Mouse (Mus musculus) layer of hippocampus, postnatal 10 days (tissue): Measurements from ENCODE around the gene Gm44503. TPM values are rescaled to one million over a fixed set of nuclear protein-coding genes. Genes with fewer than 3 reads are reported as not detected.

ENCODE experiments used
- DNase-seq, 2 experiments: peaks; one replicate each; pipeline ENCODE4 v3.0.0; 2021; ENCODE audit warnings: low spot score in 2 of 2
- total RNA-seq, 2 experiments: library from RNA; stranded (reverse); gene quantifications; 2 replicates each; pipeline ENCODE4 v1.2.3; 2021

Gm44503 gene
- total RNA-seq, 2 experiments from 2014 or later = not detected

DNA sequence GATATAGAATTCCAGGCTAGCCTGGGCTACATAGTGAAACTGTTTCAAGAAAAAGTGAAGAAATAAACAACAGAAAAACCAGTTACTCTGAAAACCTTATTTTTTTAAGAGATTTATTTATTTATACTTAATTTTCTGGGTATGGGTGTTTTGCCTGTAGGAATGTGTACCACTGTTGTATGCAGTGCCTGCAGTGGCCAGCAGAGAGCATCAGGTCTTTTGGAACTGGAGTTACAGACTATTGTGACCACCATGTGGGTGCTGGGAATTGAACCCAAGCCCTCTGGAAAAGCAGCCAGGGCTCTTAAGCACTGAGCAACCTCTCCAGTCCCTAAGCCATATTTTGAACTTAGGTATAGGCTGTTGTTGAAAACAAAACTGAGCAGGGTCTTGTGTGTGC lies 14.3 kb downstream of the Gm44503 start:
- DNase-seq = no peak

DNA sequence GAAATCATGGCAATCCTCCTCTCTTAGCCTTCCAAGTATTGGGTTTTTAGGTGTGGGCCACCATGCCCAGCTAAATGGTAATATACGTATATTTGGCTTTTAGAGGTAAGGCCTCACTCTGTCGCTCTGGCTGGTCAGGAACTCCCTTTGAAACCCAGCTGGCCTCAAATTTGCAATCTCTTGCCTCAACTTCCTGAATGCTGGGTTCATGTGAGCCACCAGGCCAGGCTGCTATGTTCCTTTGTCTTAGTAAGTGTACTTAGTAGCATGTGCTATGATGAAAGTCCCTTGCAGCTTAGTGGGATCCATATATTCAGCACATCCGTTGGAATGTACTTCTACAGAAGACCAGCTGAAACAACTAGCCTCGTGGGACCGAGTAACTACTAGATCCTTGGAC lies 16.1 kb downstream of the Gm44503 start:
- DNase-seq = no peak

GRCm38 (mm10) chr9:72975242-72975641 lies 16.6 kb downstream of the Gm44503 start:
- no peak for DNase-seq

DNA sequence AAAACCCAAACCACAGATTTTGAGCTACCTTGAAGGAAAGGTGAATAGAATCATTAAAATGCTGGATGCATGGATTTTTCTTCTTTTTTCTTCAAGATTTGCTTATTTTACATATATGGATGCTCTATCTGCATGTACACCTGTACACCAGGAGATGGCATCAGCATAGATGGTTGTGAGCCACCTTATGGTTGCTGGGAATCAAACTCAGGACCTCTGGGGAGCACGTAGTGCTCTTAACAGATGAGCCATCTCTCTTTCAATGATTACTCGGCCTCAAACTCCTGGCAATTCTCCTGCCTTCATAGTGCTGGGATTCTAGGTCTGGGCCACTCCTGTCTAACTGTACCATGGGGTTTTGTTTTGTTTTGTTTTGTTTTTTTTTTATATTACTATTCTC lies 24.4 kb downstream of the Gm44503 start:
- DNase-seq = no peak

- DNase-seq = peak; percentile 94 to 96
These were observed 26.9 kb downstream of the Gm44503 start, which contains the start of the genes Ccpg1os and Ccpg1 for GRCm38 (mm10) chr9:72985250-72986220. Gene Ccpg1os (minus strand): TSS chr9:72985382. Gene Ccpg1 (plus strand): TSS chr9:72985429.

- no peak for DNase-seq
These were observed 29.1 kb downstream of the Gm44503 start for GRCm38 (mm10) chr9:72987703-72988102.

DNA sequence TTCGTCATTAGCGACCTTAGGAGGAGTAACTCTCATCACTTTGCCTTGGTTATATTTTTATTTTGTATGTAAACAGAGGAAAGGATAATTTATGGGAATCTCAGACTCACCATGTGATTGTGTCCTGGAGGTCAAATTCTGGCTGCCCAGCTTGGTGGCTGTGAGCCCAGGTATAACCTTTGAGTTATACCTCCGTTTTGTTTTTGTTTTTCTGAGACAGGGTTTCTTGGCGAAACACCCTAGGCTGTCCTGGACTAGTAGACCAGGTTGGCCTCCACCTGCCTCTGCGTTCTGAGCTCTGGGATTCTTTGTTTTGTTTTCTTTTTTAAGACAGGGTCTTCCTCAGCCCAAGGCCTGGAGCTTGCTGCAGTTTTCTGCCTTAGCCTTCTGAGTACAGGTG lies 30.1 kb downstream of the Gm44503 start:
- no peak for DNase-seq

DNA sequence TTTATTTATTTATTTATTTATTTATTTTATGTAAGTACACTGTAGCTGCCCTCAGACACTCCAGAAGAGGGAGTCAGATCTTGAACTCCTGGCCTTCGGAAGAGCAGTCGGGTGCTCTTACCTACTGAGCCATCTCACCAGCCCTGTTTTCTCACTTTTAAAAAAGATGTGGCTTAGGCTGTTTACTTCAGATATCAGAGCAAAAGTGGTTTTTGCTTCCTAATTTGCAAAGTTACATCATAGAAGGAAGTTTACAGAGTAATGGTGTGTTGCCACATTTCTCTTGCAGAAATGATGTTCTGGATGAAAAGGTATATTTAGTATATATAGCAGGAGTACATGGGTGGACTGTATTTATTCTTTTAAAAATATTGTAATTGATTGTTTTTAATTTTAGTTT lies 32.8 kb downstream of the Gm44503 start:
- no peak for DNase-seq

DNA sequence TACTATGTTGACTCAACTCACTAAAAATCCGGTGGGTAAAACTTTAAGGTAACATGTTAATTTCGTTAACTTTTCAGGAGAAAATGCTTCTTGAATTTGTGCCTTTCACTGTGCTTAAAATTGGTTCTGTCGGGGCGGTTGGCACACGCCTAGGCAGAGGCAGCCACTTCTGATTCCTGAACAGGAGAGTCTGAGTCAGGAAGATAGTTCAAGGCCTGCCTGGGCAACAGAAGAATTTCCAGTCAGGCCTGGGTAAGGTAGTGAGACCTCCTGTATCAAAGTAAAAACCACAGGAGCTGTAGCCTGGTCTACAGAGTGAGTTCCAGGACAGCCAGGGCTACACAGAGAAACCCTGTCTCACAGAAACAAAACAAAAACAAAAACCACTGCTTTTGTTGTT lies 33.9 kb downstream of the Gm44503 start:
- no peak for DNase-seq

DNA sequence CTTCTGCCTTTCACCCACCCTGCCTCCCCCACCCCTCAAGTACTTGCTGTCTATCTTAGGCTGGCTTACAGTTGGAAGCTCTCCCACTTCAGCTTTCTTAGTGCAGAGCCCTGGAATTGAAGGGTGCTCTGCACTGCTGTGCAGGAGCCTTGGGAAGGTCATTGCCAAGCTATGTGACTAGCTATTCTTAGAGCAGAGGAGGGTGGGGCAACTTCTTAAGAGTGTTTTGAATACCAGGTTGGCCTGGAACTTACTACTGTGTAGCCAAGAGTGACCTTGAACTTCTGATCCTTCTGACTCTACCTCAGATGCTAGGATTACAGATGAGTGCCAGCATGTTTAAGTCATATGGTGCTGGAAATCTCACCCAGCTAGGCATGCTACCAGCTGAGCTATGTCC lies 37.5 kb downstream of the Gm44503 start:
- DNase-seq = no peak

DNA sequence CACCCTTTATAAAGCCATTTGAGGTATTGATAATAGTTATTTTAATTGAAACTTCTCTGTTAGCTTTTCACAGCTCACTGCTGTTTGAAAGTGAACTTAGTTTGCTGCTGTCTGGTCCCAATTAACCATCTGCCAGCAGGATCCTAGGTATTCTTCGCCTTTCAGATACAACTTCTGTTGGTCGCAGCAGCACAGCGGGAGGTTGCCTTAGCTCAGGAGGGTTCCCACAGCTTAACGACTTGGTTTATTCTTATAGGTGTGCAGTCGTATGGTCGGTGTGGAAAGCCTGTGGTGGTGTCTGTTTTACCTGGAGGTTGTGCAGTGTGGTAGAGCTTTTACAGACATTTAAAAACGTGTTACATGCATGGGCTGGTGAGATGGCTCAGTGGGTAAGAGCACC lies 38.2 kb downstream of the Gm44503 start:
- DNase-seq = no peak

- DNase-seq = no peak
These were observed 41.8 kb downstream of the Gm44503 start for GRCm38 (mm10) chr9:73000487-73000886.

GRCm38 (mm10) chr9:73001314-73002011 lies 42.8 kb downstream of the Gm44503 start:
- DNase-seq = no peak

GRCm38 (mm10) chr9:73002177-73002576 lies 43.5 kb downstream of the Gm44503 start:
- DNase-seq = peak in 1 of 2 experiments; percentile 33

- DNase-seq = no peak
These were observed 45.4 kb downstream of the Gm44503 start for GRCm38 (mm10) chr9:73004076-73004475.

DNA sequence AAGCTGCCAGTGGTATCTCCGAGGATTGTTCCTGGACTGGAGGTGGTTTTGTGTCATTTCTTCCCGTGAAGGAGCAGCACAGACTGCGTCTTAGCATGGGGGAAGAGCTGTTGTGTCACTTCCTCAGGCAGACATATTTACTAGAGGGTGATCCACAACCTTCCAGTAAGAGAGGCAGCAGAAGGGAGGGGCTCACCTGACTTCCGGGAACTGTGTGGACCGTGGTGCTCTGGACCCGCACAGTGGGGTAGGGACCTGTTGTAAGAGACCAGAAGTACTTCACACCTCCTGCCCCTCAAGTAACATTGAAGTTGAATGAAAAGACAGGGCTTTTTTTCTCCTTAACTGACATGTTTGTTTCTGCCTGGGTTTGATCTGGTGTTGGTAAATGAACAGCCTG lies 46.5 kb downstream of the Gm44503 start:
- no peak for DNase-seq

DNA sequence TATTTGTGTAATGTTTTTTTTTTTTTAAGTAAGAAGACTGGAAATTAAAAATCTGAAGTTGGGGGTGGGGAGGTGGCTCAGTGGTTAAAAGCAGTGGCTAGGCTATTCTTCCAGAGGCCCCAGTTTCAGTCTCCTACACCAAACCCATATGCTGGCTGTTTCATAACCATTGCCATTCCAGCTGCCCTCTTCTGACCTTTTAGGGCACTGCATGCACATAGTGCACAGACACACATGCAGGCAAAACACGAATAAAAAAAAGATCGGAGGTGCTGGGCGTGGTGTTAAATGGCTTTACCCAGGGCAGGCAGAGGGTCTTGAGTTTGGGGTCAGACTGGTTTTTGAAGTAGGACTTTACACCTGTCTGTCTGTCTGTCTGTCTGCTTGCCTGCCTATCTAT lies 47.5 kb downstream of the Gm44503 start:
- no peak for DNase-seq

GRCm38 (mm10) chr9:73008384-73008783 lies 49.7 kb downstream of the Gm44503 start:
- DNase-seq = no peak

DNA sequence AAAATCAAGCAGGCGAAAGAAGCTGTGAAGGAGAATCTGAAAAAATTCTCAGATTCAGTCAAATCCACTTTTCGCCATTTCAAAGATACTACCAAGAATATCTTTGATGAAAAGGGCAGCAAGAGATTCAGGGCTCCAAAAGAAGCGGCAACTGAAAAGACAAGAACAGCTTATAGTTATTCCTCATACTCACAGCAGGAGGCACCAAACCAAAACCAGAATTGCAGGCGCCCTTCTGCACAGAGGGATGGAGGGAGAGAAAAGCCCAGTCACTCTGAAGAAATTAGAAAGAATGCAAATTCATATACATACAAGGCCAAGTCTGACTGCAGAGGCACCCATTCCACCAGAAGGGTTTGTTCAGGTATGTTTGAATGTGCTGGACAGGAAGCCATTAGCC lies 54.0 kb downstream of the Gm44503 start:
- DNase-seq = no peak

DNA sequence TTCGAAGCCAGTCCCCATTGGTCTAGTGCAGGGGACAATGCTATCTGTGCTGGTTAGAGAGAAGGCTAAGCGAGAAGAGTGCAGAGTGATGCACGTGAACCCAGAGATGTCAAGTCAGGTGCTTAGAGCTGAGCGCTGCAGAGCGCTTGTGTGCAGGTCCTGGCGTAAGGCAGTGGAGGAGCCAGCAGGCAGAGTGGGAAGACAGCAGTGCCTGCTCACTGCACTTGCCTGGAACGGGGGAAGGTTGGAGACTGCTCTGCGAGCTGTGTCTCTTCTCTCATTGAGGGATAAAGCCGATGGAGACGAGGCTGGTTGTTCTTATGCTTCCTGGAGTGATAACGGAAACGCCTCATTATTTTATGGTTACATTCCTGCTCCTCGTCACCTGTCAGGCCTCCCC lies 56.1 kb downstream of the Gm44503 start:
- DNase-seq = peak; percentile 16 to 27

DNA sequence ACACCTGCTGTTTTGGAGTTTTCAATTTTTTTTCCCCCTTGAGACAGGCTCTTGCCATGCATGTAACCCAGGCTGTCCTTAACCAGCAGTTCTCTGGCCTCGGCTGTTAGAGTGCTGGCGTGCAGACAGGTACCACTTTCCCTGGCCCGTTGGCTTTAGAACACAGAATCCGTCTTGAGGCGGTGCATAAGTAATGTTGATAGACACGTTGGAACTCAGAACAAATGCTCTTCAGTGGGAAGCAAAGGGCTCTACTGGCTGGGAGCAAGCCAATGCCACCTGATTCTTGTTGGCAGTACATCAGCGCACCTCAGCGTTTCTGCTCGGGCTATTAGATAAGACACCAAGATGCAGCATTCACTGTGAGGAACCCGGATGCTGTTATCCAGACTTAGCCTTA lies 61.2 kb downstream of the Gm44503 start:
- DNase-seq = no peak

DNA sequence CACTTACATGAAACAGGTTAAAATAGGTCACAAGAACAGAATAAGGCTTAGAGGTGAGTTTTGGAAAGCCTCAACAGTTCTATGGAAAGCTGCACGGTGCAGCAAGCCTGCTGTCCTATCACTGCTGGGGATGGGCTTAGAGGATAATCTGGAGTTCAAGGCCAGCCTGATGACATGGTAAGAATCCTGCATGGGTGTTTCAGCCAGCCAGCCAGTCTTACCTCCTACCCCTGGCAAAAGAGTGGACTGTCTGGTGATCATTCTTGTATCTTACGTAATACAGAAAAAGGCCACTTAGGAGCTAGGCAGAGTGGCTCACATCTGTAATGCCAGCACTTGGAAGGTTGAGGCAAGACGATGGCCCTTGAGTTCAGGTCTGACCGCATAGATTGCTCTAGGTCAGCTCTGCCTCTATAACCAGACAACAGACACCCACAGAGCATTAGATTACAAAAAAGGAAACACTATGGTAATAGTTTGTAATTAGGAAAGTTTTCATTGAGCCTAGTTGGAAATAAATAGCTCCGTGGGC lies 62.0 kb downstream of the Gm44503 start:
- no peak for DNase-seq
